Mouse (Mus musculus): ENCODE measurements at regions not wholly inside any gene's neighbourhood (a gene's known extent, or its start where the extent isn't known, plus 50 kb on each side); places are given as distances from the start of the nearest gene placed in this dataset.

DNA sequence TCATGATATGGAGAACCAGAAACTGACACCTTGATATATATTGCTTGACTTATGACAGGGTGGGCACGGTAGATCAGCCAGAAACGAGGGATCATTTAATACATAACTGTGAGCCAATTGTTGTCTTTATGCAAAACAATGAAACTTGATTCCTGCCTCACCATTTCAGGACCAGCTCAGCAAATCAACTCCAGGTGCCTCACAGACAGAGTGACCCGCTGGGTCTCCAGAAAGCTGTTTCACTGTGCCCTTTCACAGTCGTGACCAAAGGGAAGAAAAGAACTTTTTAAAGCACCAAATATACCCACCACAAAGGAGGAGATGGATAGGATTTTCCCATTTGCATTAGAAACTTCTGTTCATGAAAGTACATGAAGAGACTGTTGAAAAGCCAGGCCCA is 443.0 kb upstream of the Mki67 start:
- no peak for DNase-seq (ENCODE audit: extremely low read depth, low read depth)

DNA sequence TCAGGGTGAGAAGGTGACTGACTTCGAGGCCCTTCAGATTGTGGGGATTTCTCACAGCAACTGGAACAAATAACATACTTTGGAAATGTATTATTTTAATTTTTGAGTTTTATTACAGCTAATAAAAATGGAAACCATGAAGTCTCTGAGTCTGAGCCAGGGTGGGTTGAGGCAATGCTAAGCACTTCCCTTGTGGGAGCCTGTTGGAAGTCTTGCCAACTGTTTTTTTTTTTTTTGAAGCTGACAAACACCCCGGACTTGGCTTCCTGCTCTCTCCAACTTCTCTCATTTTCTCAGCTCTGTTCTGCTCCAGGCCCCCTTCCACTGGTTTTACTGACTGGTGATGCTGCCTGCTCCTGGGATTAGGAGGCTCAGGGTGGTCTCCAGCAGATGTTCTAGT is 445.4 kb upstream of the Mki67 start:
- DNase-seq (ENCODE audit: extremely low read depth, low read depth), result no peak

DNA sequence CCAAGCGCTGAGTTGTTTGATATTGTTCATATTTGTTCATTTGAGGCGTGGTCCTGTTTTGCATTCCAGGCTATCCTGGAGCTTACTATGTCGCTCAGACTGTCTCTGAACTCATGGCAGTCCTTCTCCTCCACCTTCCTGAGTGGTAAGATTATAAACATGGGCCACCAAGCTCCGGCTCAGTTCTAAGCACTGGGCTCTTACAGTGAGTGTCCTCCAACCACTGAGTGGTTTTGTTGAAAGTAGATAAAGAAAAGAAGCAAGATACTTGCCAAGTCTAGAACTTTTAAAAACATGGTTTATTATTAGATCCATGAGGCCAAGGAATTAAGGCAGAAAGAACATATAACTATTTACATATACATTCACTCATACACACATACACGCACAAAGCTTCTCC is 448.7 kb upstream of the Mki67 start:
- no peak for DNase-seq (ENCODE audit: extremely low read depth, low read depth)

DNA sequence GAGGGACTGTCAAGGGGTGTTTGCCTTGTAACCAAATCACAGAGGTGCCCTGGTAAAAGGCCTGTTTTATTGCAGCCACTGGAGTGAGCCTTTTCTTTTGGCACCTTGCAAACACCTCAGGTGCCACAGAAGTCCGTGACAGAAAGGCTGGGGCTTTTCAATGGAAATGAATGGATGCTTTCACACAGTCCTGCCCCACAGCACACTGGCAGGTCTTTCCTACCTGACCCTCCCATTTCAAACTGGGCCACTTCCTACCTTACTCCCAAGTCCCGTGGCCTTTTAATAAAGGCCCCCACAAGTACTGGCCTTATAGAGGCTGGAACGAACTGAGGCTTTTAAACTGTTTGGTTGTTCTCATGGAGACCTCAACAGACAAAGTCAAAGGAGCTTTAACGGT is 453.1 kb upstream of the Mki67 start:
- no peak for DNase-seq (ENCODE audit: extremely low read depth, low read depth)

DNA sequence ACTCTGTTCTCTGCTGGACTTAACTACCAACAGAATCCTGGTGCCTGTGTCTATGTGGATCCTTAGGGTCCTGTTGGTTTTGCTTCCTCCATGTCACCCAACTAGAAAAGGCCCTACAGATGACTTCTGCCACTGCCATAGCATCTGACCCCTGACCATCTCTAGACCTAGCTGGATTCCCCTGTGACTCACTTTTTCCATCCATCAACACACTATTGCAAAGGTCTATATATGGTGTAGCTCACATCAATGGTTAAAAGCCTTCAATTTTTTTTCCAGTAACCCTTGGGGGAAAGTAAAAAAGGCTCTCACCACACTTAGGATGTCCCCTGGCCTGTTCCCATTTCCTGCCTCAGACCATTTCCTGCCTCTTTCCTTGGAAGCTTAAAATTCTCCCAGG is 460.2 kb upstream of the Mki67 start:
- no peak for DNase-seq (ENCODE audit: extremely low read depth, low read depth)

DNA sequence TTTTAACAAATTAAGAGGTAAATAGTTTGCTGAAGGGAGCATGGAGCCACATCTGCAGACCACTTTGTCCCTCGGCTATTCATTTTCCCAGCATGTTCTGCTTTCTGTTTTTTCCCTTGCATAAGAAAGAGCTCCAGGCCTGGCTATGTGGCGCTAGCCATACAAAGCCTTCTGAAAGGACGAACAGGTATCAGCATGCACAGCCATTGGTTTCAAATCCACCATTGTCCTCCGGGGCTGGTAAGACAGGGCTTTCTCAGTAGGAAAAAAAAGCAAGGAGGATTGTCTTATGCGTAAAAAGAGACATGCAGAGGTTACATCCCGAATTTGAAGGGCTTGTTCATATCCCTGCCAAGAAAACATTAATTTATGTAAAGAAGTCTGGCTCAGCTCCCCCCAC is 464.8 kb upstream of the Mki67 start:
- no peak for DNase-seq (ENCODE audit: extremely low read depth, low read depth)

DNA sequence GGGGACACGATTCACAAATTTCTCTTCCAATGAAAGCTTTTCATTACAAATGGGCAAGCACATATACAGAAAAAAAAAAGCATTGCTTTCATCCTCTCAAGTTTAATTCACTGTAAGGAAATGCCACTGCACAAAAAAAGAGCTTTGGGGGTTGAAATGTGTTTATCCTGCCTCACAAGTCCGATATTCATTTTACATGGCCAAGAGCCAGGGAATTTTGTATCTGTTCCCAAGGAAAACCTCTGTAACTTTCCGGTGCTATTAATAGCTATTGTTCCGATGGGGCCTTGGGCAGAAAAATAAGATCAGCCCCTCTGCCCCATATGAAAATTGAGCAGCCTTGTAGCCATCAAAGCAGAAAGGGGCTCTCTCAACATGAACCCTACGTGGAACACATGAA is 465.9 kb upstream of the Mki67 start:
- no peak for DNase-seq (ENCODE audit: extremely low read depth, low read depth)

DNA sequence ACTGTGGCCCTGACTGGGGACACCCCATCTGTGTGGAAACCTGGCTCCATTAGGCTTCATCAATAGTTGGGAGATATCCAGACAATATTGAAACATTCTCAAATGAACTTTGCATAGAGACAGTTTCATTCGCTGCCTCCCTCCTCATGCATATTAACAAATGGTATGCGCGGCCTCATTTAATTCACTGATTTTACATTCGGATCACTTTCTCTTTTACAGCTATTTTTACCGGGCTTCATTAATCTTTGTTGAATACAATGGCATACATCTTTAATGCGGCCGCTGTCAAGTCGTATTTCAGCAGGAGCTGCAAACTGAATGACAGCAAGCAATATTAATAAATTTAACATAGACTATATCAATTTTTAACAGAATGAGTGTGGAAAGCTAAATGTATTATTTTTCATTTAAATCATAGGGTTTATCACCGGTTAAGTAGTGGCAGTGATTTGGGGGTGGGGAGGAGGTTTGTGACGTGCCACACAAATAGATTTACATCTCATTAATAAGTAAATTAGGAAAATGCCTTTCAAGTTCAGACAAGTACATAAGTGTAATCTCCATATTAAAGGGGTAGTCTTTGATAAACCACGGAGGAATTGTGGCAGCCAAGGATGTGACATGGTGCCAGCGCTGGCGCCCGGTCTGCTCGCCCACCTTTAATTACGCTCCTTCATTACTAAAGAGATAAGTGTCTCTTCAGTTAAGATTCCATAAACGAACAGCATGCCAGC is 480.4 kb upstream of the Mki67 start:
- no peak for DNase-seq (ENCODE audit: extremely low read depth, low read depth)

DNA sequence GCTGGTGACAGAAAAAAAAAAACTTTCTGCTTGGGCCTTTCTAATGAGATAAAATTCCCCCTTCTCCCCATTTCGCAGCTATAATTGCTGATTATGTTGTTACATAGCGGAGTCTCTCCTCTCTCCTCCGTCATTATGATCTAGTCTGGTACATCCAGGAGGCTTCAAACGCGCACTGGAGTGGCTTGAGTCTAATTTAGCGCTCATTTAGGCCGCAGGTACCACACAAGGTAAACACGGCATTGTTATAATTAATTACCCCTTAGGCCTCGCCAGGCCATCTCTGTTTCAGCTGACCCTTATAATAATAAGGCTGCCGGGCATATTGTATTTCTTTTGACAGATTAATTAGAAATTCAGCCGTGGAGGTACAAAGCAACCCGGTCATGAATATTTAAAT is 492.7 kb upstream of the Mki67 start:
- no peak for DNase-seq (ENCODE audit: extremely low read depth, low read depth)

DNA sequence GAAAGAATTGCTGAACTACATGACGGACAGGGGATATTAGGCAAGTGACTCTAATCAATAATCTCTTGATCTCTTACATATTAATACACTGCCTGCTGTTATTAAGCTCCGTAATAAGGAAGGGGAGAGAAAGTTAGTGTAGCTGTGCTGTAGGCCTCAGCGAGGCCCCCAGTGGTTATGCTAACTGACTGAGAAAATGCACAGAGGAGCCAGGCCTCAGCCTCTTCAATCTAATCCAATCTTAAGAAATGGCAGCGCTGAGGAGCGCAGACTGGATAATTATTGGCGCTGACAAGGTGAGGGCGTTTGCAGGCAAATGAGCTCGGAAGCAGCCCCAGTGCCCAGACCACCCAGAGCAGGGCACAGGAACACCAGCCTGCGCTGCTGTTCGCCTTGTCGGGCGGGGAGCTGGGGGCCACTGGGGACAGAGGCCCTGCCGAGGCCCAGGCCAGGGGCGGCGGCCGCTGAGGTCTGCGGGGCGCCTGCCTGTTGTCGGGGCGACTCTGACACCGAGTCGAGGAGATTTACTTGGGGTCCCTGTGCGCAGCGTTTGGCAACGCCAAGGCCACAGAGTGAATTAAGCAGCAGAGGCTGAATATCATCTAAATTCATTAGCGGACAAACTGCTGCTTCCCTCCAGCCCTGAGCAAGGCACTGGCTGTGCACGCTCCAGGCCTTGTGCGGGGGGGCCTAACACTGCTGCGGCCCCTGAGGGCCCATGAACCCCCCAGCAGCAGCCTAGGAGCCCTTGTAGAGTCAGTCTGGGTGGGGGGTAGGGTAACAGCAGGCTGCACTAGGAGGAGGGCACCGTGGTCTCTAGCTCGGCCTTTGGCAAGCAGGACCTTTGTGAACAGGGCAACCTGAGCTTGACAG is 493.4 kb upstream of the Mki67 start:
- DNase-seq (ENCODE audit: extremely low read depth, low read depth), result no peak

DNA sequence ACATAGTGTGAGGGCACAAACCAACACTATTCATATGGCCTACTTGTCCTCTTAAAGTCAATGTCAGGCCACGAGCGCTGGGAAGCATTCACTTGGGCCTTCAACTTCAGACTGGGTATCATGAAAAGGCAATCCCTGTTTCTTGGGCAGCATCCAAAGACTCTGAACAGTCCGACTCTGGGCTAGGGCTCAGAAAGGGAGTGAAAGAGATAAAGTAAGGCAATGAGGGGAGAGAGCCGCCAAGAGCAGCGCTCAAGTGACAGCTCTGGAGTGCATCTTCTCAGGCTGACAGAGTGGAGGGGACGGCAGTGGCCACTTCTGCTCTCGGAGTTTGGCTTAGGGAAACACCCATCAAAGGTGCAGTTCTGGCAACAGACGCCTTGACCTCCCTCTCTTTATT is 496.3 kb upstream of the Mki67 start:
- no peak for DNase-seq (ENCODE audit: extremely low read depth, low read depth)

DNA sequence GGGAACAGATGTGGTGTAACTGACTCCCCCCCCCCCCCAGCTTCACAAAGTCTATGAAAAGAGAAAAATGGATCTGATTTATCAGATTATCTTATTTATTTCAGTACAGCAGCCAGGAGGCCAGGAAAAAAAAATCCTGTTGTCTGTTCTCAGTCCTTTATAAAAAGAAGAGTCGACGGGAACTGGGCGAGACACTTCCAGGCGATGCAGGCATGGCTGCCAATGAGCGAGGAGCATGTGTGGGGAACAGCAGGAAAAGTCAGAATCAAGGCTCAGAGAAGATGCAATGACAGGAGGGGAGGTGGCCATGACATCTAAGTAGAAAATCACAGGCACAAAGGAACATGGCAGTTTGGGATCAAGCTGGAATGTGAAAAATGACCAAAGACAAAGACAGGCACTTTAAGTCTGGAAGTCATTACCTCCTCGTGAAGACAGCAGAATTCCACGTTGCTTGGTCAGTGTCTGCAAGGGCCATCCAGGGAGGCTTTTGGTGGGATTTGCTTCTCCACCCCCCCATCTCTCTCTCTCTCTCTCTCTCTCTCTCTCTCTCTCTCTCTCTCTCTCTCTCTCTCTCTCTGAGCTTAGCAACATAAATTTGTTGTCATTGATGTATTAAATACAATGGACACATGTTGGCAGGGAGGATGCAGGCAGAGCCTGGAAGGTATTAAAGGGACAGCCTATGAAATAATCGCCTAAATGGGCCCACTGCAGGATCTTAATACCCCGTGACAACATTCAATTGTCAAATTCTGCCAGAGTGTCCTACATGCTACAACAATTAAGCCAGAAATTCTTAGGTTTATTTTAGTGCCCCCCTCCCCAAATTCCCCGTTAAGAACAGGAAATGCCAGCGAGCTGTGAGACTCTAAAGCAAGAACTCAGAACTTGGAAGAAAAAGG is 497.1 kb upstream of the Mki67 start:
- no peak for DNase-seq (ENCODE audit: extremely low read depth, low read depth)

DNA sequence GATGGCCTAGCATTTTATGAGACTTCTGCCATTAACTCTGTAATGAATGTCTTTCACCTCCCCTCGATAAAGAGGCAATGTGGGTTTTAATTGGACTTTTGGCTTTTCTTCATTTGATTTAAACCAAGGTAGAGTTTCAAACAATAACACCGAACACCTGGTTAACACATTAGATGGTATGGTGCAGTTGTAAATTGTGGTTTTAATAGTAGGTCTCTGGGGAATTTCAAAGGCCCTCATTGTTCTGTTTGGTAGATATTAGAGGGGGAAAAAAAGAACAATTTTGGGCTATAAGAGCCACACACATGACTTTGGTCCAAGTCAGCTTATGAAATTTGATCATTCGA is 497.8 kb upstream of the Mki67 start:
- DNase-seq (ENCODE audit: extremely low read depth, low read depth), result no peak

DNA sequence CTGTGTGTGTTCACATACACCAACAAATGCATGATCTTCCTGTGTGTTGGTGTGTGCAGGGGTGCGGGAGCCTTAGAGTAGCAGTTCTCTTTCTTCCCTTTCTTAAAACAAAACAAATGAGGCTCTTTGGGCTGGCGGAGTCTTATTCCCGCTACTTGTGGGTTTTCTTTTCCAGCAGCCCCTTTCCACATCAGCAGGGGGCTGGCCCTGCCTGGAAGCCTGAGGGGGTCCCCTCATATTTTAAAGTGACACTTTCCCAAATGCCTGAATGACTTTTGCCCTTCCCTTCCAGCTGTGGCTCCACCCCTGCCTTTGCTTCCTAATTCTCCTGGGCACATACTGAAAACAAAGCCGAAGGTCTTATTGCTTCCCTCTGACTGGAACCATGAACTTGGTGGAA is 498.3 kb upstream of the Mki67 start:
- DNase-seq (ENCODE audit: extremely low read depth, low read depth), result no peak

DNA sequence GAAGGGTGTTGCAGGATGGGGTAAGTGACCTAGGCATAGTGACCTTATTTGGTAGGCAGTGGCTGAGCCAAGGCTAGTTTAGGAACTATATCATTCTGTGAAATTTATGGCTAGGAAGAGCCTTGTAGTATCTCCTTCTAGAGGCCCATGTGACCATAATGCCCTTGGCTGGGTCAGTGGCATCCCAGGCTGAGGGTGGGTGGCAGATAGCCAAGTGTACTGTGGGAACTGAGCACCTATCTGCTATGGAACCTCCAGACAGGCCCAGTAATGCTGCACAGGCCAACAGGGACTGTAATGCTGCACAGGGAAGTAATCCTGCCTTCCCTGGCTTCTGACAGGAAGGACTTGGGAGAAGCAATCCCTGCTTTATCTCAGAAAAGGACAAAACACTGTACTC is 500.6 kb upstream of the Mki67 start:
- DNase-seq (ENCODE audit: extremely low read depth, low read depth), result no peak

DNA sequence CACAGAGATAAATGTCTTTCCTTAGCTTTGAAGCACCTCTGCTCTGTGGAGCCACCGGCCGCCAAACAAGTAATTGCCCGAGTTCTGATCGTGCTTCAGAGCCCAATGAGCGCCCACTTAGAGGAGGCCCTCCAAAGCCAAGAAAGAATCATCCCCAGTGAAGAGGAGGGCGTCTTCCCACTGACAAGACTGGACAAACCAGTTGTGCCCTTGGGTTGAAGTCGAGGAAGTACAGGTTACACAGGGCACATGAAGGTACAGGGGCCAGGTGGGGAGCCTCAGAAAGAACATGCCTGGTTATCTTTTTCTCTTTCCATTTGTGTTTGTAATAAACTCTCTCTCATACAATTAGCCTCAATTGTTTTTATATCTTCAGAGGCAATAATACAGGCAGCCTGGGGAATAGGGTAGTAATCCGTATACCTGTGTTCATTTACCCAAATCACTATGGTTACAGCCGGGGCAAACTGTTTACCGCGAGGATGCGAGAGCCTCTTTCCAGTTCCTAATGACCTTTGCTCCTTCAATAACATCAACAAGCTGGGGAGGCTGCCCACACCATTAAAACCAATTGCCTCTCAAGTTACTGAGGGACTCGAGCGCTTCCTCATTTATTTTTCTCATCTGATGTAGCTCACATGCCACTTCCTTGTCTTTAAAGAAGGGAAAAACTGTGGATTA is 503.5 kb upstream of the Mki67 start:
- no peak for DNase-seq (ENCODE audit: extremely low read depth, low read depth)

DNA sequence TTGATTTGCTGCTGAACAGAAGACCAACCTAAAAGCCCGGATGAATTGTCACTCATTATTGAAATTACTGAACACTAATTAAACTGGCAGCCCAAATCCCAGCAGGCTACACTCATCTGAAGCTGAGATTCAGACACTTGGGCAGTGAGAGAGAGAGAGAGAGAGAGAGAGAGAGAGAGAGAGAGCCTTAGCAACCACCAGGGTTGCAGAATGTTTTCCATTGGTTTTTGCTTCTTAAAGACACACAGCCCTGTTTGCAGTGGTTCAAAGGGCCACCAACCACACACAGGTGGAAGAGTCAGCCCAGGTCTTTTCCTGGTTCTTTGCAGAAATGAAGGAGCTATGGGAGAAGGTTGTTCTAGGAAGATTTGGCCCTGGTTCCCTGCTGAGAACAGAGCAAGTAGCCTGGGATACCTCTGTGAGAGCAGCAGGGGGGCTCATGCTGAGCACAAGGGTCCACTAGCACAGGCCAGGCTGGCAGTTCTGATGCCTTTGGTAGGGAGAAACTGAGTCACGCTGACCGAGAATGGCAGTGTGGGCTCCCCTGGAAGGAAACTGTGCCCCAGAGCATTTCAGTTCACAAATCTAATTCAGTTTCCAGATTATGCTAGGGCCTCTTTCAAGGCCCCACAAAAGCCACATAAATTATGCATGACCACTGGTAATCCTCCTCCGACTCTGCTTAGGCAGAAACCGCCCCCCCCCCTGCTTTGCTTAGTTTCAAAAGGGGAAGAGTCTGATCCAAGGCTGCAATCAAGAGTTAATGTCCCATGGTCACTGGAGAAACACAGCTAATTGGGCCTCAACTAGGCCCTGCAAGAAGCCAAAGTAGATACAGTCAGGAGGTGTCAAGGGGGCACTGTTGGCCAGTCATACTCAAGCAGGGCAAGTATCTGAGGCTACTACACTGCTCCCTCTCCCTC is 504.3 kb upstream of the Mki67 start:
- no peak for DNase-seq (ENCODE audit: extremely low read depth, low read depth)

DNA sequence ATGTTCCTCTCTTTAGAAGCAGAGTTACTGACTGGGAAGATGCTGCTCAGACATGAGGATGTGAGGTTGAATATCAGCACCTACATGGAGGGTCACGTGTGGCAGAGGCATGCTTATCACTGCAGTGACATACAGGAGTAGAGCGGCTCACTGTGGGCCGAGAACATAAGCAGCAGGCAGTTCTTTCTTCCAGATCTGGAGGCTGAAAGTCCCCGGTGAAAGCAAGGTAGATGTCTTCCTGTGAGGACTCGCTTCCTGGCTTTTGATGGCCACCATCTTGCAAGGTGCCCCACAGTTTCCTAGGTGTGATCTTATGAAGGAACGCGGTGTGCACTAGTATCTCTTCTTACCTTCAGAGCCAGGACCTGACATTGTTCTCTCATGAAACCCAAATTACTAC is 505.5 kb upstream of the Mki67 start:
- no peak for DNase-seq (ENCODE audit: extremely low read depth, low read depth)

DNA sequence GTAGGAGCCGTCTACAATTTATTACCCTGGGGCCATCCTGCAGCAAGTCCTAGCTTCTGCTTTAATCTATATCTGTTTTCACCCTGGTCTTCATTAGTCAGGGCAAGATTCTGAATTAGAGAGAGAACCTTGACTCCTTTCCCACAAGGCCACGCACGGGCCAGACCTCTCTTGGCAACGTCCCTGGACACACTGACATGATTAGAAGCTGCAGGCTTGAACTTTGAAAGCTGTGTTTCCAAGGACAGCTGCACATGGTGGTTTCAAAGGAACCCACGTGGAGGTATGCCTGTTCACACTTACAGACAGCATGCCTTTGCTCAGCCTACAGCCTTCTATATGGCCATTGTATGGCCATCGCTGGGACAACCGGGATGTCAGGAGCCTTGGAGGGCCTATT is 509.9 kb upstream of the Mki67 start:
- no peak for DNase-seq (ENCODE audit: extremely low read depth, low read depth)

DNA sequence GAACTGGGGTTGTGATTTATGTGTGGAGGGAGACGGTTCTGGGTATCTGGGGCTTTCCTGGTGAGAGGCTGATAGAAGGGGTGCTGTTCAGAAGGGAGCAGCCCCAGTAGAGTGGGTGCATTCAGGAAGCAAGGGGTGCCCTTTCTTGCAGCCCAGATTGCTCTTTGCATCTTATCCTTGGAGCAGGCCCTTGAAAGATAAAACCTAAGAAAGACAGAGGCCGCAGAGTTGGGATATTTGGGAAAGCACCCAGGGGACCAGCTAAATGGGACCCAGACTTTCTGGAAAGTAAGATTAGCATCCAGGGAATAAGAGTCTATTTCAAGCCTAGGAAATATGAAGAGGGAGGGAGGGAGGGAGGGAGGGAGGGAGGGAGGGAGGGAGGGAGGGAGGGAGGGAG is 512.2 kb upstream of the Mki67 start:
- DNase-seq (ENCODE audit: extremely low read depth, low read depth), result no peak
